Mouse (Mus musculus): Measurements from ENCODE around the gene Gm10799.

The Gm10799 gene

GRCm38 (mm10) chr2:104024656-104025055 lies 43.7 kb downstream of the Gm10799 start:
- DNase-seq (ENCODE audit: low read depth in 2 of 2, low spot score in 2 of 2): no peak

- no peak for DNase-seq (ENCODE audit: low read depth in 2 of 2, low spot score in 2 of 2)
Measured at GRCm38 (mm10) chr2:104023096-104023495, 45.3 kb downstream of the Gm10799 start.
